Mouse (Mus musculus): ENCODE measurements around the gene Vwa3b.

Vwa3b gene

GRCm38 (mm10) chr1:37117964-37118363 lies 91.6 kb downstream of the Vwa3b start:
- DNase-seq (ENCODE audit: low spot score in 2 of 2) = no peak

- no peak for DNase-seq (ENCODE audit: low spot score in 2 of 2)
Measured at GRCm38 (mm10) chr1:37122306-37122705, 95.9 kb downstream of the Vwa3b start.

- no peak for DNase-seq (ENCODE audit: low spot score in 2 of 2)
Measured at GRCm38 (mm10) chr1:37122798-37123197, 96.4 kb downstream of the Vwa3b start.

DNA sequence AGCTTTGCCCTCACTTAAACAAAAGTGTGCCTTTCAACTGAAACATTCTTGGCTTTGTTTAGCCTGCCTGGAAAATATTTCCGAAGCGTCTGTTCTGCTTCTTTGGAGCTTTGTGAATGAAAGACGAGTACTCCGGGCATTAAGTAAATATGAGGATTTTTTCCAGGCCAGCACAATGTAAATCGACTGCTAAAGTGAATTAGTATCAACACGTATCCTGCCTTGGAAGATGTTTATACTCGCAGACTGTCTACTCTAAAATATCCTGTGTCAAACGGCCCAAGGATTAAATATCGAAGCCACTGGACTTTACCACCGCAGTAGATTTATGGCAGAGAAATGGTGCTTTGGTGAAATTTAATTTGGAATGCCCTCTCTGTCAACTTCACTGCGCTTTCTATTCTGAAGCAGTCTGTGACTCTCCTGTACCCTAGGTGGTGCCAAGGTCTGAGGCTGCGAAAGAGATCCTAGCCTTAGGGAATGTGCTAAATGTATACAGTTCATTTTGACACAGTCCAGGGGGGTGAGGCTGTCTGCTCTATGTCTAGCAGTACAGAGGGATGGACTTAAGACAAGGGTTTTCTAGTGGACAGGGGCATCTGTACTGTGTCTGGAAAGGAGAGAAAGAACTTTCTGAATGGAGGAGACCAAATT lies 98.4 kb downstream of the Vwa3b start:
- no peak for DNase-seq (ENCODE audit: low spot score in 2 of 2)

DNA sequence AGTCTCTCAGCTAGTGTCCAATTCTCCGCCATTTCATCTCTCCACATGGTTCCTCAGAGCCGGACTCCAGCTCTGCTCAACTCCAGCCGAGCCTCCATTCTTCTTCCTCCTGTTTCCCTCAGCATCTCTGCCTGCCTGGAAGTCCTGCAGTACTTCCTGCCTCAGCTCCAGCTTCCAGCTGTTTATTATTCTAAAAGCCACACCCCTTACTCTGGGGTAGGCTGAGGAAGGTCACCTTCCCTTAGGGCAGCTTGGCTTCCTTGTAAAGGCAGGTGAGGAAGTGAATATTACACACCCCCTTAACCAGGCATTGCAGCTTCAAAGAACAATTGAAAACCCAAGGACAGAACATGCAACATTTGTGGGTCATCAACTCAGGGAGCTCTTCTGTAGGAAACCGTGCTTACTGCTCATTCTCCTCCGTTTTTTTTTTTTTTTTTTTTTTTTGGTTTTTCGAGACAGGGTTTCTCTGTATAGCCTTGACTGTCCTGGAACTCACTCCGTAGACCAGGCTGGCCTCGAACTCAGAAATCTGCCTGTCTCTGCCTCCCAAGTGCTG lies 103.7 kb downstream of the Vwa3b start:
- no peak for DNase-seq (ENCODE audit: low spot score in 2 of 2)

DNA sequence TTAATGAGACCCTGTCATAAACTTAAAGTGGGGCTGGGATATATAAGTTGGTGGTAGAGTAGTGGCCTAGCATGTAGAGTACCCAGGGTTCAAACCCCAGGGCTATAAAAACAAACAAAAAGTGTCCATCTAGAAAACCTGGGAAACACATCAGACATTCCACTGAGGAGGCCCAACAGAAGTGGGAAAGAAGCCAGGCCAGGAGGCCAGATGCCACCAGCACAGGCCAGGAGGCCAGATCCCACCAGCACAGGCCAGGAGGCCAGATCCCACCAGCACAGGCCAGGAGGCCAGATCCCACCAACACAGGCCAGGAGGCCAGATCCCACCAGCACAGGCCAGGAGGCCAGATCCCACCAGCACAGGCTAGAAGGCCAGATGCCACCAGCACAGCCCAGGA lies 104.8 kb downstream of the Vwa3b start:
- no peak for DNase-seq (ENCODE audit: low spot score in 2 of 2)

DNA sequence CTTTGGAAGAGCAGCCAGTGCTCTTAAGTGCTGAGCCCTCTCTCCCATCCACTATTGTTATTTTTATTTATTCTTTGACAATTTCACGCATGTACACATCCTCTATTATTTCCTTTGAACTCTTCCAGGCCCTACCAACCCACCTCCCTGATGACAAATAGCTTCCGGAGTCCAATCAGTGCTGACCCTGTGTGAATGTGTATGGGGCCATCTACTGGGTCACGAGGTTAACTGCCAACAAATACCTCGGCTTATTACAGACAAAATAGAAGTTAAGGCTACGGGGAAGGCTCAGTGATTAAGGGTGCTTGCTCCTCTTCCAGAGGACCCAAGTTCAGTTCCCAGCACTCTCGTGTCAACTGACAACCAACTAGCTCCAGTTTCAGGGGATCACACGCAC lies 106.0 kb downstream of the Vwa3b start:
- no peak for DNase-seq (ENCODE audit: low spot score in 2 of 2)

DNA sequence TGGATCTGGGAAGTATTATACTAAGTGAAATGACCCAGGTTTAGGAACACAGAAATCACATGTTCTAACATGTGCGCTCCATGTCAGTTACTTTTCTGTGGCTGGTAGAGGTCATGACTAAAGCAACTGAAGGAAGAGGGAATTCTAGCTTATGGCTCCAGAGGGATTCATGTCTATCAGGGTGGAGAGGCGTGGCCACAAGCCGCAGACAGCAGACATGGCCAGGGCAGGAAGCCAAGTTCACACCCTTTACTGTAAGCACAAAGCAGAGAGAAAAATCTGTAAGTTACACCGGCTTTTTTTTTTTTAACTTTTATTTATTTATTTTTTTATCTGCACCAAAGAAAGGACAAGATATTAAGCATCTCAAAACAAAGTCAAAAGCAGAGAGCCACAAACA lies 119.6 kb downstream of the Vwa3b start:
- no peak for DNase-seq (ENCODE audit: low spot score in 2 of 2)

- DNase-seq (ENCODE audit: low spot score in 2 of 2) = no peak
Measured at GRCm38 (mm10) chr1:37149866-37150265, 123.5 kb downstream of the Vwa3b start.

DNA sequence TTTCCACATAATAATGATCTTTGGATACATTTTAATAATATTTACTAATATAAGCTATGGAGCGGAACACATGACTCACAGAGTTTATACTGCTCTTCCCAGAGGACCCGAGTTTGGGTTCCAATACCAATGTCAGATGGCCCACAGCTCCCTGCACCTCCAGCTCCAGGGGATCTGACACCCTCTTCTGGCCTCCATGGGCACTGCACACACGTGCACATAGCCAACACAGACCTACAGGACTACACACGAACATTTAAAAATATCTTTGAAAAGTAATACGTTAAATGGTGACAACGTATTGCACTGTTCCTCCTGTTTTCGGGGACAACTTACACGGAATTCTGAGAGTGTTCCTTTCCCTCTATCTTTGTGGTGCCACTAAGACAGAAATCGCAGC lies 125.5 kb downstream of the Vwa3b start:
- no peak for DNase-seq (ENCODE audit: low spot score in 2 of 2)

DNA sequence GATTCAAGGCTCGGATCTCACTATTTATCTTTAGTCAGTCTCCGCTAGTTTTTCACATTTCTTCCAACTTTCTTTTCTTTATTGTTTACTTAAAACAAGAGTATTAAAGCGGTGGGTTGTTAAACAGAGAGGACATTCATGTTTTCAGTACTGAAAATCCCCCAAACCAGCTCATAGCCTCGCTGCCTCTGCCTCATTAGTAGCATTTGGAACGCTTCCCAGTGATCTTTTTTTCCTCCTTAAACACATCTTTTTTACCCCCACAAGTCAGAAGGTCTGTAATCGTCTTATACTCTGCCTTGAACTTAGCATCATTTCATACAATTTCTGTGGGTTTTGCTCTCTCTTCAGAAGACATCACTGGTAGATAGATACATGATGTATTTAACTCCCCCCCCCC lies 139.7 kb downstream of the Vwa3b start:
- no peak for DNase-seq (ENCODE audit: low spot score in 2 of 2)

DNA sequence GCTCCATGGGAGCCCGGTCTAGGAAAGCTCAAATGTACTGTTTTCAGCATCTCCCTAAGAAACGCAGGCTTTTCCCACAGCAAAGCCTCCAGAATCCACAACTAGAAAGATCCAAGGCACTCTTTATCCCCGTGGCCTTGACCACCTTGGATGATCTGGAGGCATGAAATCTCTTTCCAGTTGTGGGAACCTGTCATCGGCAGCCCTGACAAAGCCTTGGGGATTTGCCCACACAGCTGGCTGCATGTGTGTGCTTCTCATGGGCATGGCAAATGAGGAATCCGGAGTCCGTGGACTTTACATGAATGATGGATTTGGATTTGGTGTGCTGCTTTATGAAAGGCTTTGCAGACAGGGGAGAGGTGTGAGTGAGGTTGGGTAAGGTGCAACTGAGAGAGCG lies 141.5 kb downstream of the Vwa3b start:
- no peak for DNase-seq (ENCODE audit: low spot score in 2 of 2)

- no peak for DNase-seq (ENCODE audit: low spot score in 2 of 2)
Measured at GRCm38 (mm10) chr1:37177874-37178273, 151.5 kb downstream of the Vwa3b start.

GRCm38 (mm10) chr1:37179852-37180251 lies 153.5 kb downstream of the Vwa3b start:
- no peak for DNase-seq (ENCODE audit: low spot score in 2 of 2)

GRCm38 (mm10) chr1:37187050-37187449 lies 160.7 kb downstream of the Vwa3b start:
- no peak for DNase-seq (ENCODE audit: low spot score in 2 of 2)

- DNase-seq (ENCODE audit: low spot score in 2 of 2) = no peak
Measured at GRCm38 (mm10) chr1:37194607-37195006, 168.2 kb downstream of the Vwa3b start.

DNA sequence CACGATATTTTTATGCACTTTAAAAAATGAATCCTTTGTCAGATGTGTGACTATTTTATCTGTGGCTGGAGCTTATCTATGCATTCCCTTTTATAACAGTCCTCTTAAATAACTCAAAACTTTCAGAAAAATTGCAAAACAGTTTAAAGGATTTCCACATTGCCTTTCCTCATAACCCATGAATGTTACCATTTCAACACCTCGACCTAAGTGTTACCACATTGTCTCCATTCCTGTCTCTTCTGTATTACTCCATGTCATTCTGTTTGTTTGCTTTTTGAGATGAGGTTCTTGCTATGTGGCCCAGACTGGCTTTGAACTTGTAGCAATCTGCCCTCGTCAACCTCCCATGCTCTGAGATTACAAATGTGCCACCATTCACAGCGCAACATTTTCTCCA lies 175.0 kb downstream of the Vwa3b start:
- no peak for DNase-seq (ENCODE audit: low spot score in 2 of 2)

DNA sequence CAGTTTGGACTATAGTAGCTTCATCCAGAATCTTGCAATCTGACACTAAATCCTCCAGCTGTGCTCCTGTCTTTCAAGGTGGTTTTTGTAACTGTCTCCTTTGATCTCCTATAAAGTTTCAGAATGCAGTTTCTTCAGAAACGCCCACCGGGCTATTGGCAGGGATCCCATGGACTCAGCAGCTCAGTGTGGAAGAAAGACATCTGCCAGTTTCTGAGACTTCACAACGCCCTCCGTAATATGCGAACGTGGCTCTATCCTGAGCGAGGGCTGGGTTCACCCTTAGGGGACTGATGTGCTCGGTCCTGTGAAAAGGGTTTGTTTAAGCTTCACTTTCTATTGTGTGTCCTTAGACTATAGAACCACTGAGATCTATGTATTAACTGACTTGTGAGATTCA lies 181.3 kb downstream of the Vwa3b start:
- no peak for DNase-seq (ENCODE audit: low spot score in 2 of 2)

DNA sequence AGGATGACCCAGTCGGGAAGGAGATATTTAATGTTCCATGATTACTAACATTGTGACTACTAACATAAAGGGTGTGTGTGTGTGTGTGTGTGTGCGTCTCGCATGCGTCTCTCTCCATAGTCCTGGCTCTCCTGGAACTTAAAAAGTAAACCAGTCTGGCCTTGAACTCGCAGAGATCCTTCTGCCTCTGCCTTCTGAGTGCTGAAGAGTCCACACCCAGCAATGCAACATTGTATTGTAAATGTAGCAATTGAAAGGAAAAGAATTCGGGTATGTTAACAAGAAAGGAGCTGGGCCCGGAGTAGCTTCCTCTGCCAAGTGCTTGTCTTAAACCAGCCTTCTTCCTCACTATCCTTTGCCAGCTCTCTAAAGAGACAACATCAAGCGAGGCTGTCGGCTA lies 186.0 kb downstream of the Vwa3b start:
- DNase-seq (ENCODE audit: low spot score in 2 of 2) = no peak

DNA sequence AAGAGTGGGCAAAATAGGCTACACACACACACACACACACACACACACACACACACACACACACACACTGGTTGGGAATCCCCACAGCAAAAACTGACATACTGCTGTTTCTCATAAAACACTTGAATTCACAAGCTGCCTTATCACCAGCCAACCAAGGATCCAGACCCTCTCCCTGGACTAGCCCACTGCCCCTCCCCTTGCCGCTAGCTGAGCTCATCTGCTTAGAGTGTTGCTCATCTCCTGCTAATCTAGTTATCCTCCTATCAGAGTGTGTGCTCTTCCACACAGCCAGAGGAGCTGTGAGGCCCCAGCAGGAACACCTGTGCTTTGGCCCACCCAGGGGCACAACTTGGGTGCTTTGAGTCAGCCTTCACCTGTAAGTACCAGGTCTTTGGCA lies 187.7 kb downstream of the Vwa3b start, which contains the start of gene Cnga3:
Gene Cnga3, plus strand, starts transcription at position 291 of the 400 bp plus-strand sequence.
- no peak for DNase-seq (ENCODE audit: low spot score in 2 of 2)

DNA sequence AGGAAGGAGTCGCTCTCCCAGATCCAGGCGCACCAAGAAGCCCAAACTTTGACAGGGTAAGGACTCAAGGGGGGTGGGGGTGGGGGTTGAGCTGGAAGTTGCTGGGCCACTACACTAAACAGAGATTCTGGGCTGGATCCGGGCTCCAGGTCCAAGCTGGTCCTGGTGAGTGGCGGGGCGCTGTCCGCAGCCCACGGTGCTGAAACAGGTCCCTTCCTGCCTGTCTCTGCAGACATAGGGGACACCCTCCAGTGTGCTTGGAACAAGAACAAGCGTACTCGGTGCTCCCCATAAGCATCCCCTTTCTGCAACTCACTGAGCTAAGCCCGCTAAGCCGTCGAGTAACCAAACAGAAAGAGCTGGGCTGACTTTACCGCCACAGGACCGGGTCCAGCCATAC lies 192.0 kb downstream of the Vwa3b start:
- peak in 1 of 2 experiments; percentile 3 for DNase-seq (ENCODE audit: low spot score in 2 of 2)

DNA sequence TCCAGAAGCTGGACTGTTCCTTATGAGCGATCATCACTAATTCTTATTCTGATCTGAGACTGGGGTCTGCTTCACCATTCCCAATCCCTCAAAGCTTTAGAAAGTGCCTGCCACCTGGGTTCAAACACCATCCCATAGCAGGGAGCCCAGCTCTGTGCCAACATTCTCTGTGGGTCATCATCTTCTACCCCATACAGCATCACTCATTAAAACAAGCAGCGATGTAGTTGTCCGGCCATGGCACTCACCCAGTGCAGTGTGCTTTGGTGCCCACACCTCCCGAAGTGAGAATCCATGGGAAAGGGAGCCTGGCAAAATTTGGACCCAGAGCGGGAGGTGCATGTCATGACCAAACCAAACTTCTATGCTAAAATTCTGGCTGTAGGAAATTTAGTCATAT lies 193.2 kb downstream of the Vwa3b start:
- no peak for DNase-seq (ENCODE audit: low spot score in 2 of 2)

GRCm38 (mm10) chr1:37220134-37220907 lies 193.9 kb downstream of the Vwa3b start:
- no peak for DNase-seq (ENCODE audit: low spot score in 2 of 2)
